In genomic region chr2:121957216-121957792, GRCm38 (mm10) we compare ENCODE assay signal across 8 mouse cellular contexts. TPM values are rescaled to one million over a fixed set of nuclear protein-coding genes. Genes with fewer than 3 reads are reported as not detected.
DNase-seq lines count a peak whose midpoint lies in the region; ATAC-seq and TF ChIP-seq lines count a peak whose summit lies in the region.

No protein-coding gene starts in this region.

- H3K36me3 ChIP-seq in C2C12 (ENCODE audit: control insufficient read depth, insufficient read depth) = peaks cover 29% of the 10 kb centered on the region
- peaks cover 21% of the 10 kb centered on the region for H3K36me3 ChIP-seq in embryonic facial prominence, embryonic 14.5 days (ENCODE audit: control insufficient read depth, insufficient read depth, low read length)
- H3K36me3 ChIP-seq in limb, embryonic 15.5 days = peaks cover 4% of the 10 kb centered on the region

- H3K4me2 ChIP-seq in embryonic facial prominence, embryonic 14.5 days (ENCODE audit: low read depth, low read length) = peak overlapping the region; percentile 70
- H3K4me2 ChIP-seq in limb, embryonic 15.5 days = peak overlapping the region; percentile 58

- TF ChIP-seq CTCF in C2C12 (IDR thresholded peaks at IDR 0.05; ENCODE audit: control insufficient read depth, insufficient read depth, insufficient read length) = no peak

- DNase-seq in cerebellum, adult 9-10 months = peak; percentile 26
- DNase-seq in cerebellum, postnatal 14 days = no peak
- DNase-seq in embryonic facial prominence, embryonic 14.5 days (ENCODE audit: low spot score) = no peak
- no peak for DNase-seq in ovary, postnatal 36 days (ENCODE audit: low spot score)
- no peak for DNase-seq in adrenal gland, postnatal 4 days (ENCODE audit: low spot score in 2 of 2)
- DNase-seq in layer of hippocampus, postnatal 10 days (ENCODE audit: low spot score in 2 of 2) = no peak

- WGBS in embryonic facial prominence, embryonic 14.5 days = 8% methylated on average over 8 of the region's 8 CpGs
- 7% methylated on average over 8 of the region's 8 CpGs for WGBS in limb, embryonic 15.5 days

- H3K27ac ChIP-seq in embryonic facial prominence, embryonic 14.5 days (replicated peaks; ENCODE audit: low read depth, low read length) = peak overlapping the region; percentile 87
- 0 out of 2 replicates have a peak overlapping the region, but pooled peaks have one; percentile 93 for H3K27ac ChIP-seq in limb, embryonic 15.5 days

- no peaks in the 10 kb centered on the region for H3K9me3 ChIP-seq in embryonic facial prominence, embryonic 14.5 days (ENCODE audit: control insufficient read depth, low read length)
- no peaks in the 10 kb centered on the region for H3K9me3 ChIP-seq in limb, embryonic 15.5 days

- H3ac ChIP-seq in C2C12 (ENCODE audit: control insufficient read depth, insufficient read length, low read depth) = peak overlapping the region; percentile 30

- peak overlapping the region; percentile 87 for H3K9ac ChIP-seq in embryonic facial prominence, embryonic 14.5 days (ENCODE audit: low read depth, low read length)
- peak overlapping the region; percentile 87 for H3K9ac ChIP-seq in limb, embryonic 15.5 days

- peaks cover 61% of the 10 kb centered on the region for H3K79me2 ChIP-seq in C2C12 (ENCODE audit: control insufficient read depth, insufficient read depth)

- no peaks in the 10 kb centered on the region for H3K4me1 ChIP-seq in embryonic facial prominence, embryonic 14.5 days (ENCODE audit: control insufficient read depth, insufficient read depth, low read length)
- peaks cover 14% of the 10 kb centered on the region for H3K4me1 ChIP-seq in limb, embryonic 15.5 days

- ATAC-seq in embryonic facial prominence, embryonic 14.5 days (ENCODE audit: low read depth) = no peak
- ATAC-seq in limb, embryonic 15.5 days (ENCODE audit: insufficient number of reproducible peaks, low FRiP score, low TSS enrichment, low read depth) = no peak

- H3K79me3 ChIP-seq in C2C12 (ENCODE audit: low read depth) = peaks cover 55% of the 10 kb centered on the region

- H3K27me3 ChIP-seq in C2C12 (ENCODE audit: control insufficient read depth, insufficient read depth, insufficient read length) = no peaks in the 10 kb centered on the region
- H3K27me3 ChIP-seq in embryonic facial prominence, embryonic 14.5 days (replicated peaks; ENCODE audit: control insufficient read depth, insufficient read depth, low read length) = no peaks in the 10 kb centered on the region
- H3K27me3 ChIP-seq in limb, embryonic 15.5 days = no peaks in the 10 kb centered on the region

- peak overlapping the region; percentile 95 for H3K4me3 ChIP-seq in C2C12 (ENCODE audit: insufficient read depth, poor library complexity, severe bottlenecking)
- H3K4me3 ChIP-seq in embryonic facial prominence, embryonic 14.5 days (ENCODE audit: low read depth, low read length) = peak overlapping the region; percentile 56
- peak overlapping the region; percentile 89 for H3K4me3 ChIP-seq in limb, embryonic 15.5 days

TF ChIP-seq in C2C12, 6 proteins besides CTCF, POLR2A, EP300 and RAD21:
- TF ChIP-seq FOSL1 (IDR thresholded peaks at IDR 0.05; ENCODE audit: insufficient read depth, low read length, poor library complexity, severe bottlenecking) (no peak), MYOG (IDR thresholded peaks at IDR 0.05; ENCODE audit: control insufficient read depth, extremely low read depth, insufficient read length) (no peak), MYOD1 (IDR thresholded peaks at IDR 0.05; ENCODE audit: control insufficient read depth, insufficient read length, low read depth) (no peak), CEBPB (IDR thresholded peaks at IDR 0.05; ENCODE audit: low read depth) (no peak), USF1 (IDR thresholded peaks at IDR 0.05; ENCODE audit: low read depth) (no peak), MAX (IDR thresholded peaks at IDR 0.05) (no peak)

RNA-seq across cellular contexts. Expression of gene Mageb3, which starts 1.4 kb away (rescaled TPM):
- polyA plus RNA-seq in C2C12 (2012; fragmentation: generic; extraction: Trizol) = 0.22 TPM
- 0.11 and 0.50 TPM in 2 replicates for polyA plus RNA-seq in embryonic facial prominence, embryonic 14.5 days (2014; fragmentation: Nextera tagmentation; extraction: Ambion mirVana)
- 0.22 TPM in 1 of 2 replicates, not detected in the other for polyA plus RNA-seq in limb, embryonic 15.5 days (2015; fragmentation: Nextera tagmentation; extraction: Ambion mirVana)
- under 1 TPM in 1 of 2 experiments, not detected in 1; 0.17 TPM for total RNA-seq in adrenal gland, postnatal 4 days (2021)
- total RNA-seq in layer of hippocampus, postnatal 10 days (2021) = under 1 TPM; 0.16 to 0.43 TPM

RNA-seq across cellular contexts. Expression of gene Ctdspl2, which starts 1.5 kb away (rescaled TPM):
- polyA plus RNA-seq in C2C12 (2012; fragmentation: generic; extraction: Trizol) = 5.4 TPM
- polyA plus RNA-seq in embryonic facial prominence, embryonic 14.5 days (2014; fragmentation: Nextera tagmentation; extraction: Ambion mirVana) = 46.3 and 51.8 TPM in 2 replicates
- polyA plus RNA-seq in limb, embryonic 15.5 days (2015; fragmentation: Nextera tagmentation; extraction: Ambion mirVana) = 49.3 and 53.3 TPM in 2 replicates
- total RNA-seq in adrenal gland, postnatal 4 days (2021) = 10 to 100 TPM; 51.5 to 55.0 TPM
- total RNA-seq in layer of hippocampus, postnatal 10 days (2021) = 10 to 100 TPM; 38.1 to 43.8 TPM
